Mouse (Mus musculus) liver, adult 2 months (tissue): ENCODE data around the gene Akt1. TPM values are rescaled to one million over a fixed set of nuclear protein-coding genes. Genes with fewer than 3 reads are reported as not detected.

Experiments used
- DNase-seq: peaks from one replicate; pipeline ENCODE4 v3.0.0-alpha.2; 2011; ENCODE audit warnings: low read depth, low spot score; ENCODE audit errors: extremely low read depth
- H3K27ac ChIP-seq: fragments of 200-500 bp; replicated peaks from 2 replicates; pipeline ENCODE4 v1.5.1; 2012; ENCODE audit warnings: low read depth, mild to moderate bottlenecking, control low read depth, inconsistent platforms, low read length; ENCODE audit not compliant: insufficient read depth
- H3K27me3 ChIP-seq: fragments of 200-500 bp; 2 replicates; pipeline ENCODE4 v1.6.1; 2012; ENCODE audit warnings: mild to moderate bottlenecking, moderate library complexity, low read length, inconsistent platforms; ENCODE audit not compliant: control insufficient read depth, insufficient read depth
- H3K36me3 ChIP-seq: fragments of 200-500 bp; 2 replicates; pipeline ENCODE4 v1.6.1; 2012; ENCODE audit warnings: low read length, inconsistent platforms; ENCODE audit not compliant: control insufficient read depth, insufficient read depth
- H3K4me1 ChIP-seq: fragments of 200-500 bp; 2 replicates; pipeline ENCODE4 v1.6.1; 2011; ENCODE audit warnings: low read length; ENCODE audit not compliant: control insufficient read depth, insufficient read depth
- H3K4me3 ChIP-seq: fragments of 200-500 bp; 2 replicates; pipeline ENCODE4 v1.5.1; 2011; ENCODE audit warnings: low read depth, mild to moderate bottlenecking, control low read depth, low read length, moderate library complexity; ENCODE audit not compliant: insufficient read depth
- H3K79me2 ChIP-seq: fragments of 200-500 bp; 2 replicates; pipeline ENCODE4 v1.6.1; 2012; ENCODE audit warnings: inconsistent platforms, mild to moderate bottlenecking, low read length, moderate library complexity; ENCODE audit not compliant: control insufficient read depth, insufficient read depth
- H3K9ac ChIP-seq: fragments of 200-500 bp; 2 replicates; pipeline ENCODE4 v1.6.1; 2012; ENCODE audit warnings: low read depth, mild to moderate bottlenecking, control low read depth, inconsistent platforms, low read length
- CTCF ChIP-seq: fragments of 200-500 bp; IDR thresholded peaks from 2 replicates; pipeline ENCODE4 v1.5.1; 2011; ENCODE audit warnings: low read depth, low read length, control low read depth
- POLR2A ChIP-seq: fragments of 200-500 bp; IDR thresholded peaks from 2 replicates; pipeline ENCODE4 v1.6.1; 2011; ENCODE audit warnings: low read length, control low read depth; ENCODE audit not compliant: insufficient read depth; ENCODE audit errors: extremely low read depth
- WGBS: fragments of 180-500 bp; shearing (Covaris S2); methylation state at CpG from one replicate; pipeline ENCODE4 v1.1.7; 2018; 5-methylcytosine and 5-hydroxymethylcytosine counted together
- polyA plus RNA-seq: library from polyadenylated mRNA; depleted of rRNA; stranded (reverse); fragments of >200 nt; gene quantifications from 2 replicates; pipeline ENCODE4 v1.2.3, GENCODE M21; 2012
- total RNA-seq: library from RNA; depleted of rRNA; stranded (reverse); fragments of >200 nt; gene quantifications from 2 replicates; pipeline ENCODE4 v1.2.3, GENCODE M21; 2014

Akt1 gene
- total and polyA plus RNA-seq, 2 experiments, result 31.8 to 60.5 TPM

DNA sequence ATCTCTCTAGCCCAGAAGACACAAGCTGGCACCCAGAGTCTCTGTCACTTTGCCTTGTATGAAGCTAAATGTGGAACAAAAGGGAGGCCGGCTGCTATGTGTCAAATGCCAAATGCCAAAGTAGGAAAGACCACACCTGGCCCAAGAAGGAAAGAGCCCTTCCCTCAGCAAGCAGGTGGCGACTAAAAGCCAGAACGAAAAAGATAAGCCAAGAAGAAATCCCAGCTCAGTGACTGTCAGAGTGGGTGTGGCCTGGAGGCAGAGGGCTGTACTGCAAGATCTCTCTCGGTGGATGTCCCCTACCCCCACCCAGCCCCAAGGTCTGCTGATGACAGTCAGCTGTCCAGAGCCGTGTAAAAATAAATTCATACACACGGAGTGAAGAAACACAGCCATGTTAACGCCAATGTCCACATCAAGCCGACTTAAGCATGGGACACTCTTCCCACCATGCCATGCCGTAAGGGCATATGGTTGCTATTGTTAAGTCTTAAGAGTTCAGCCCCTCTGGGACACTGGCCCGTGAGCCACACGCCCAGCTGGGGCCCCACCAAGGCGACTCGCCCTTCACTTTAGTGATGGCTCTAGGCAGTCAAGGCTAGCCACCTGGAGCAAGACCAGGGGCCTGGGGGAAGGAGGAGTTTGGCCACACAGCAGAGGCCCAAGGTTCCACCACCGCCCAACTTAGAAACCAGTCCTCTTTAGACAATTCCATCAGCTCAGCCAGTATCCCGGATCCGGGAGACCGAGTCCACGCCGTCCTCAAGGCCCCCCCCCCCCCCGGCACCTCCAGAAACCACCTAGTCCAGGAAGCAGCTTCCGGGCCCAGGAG lies 1.7 kb downstream of the Akt1 start:
- peak overlapping the region; percentile 68 for H3K27ac ChIP-seq
- WGBS, result 8% methylated on average over 21 of the region's 21 CpGs
- H3K4me1 ChIP-seq, result peaks cover 42% of the 10 kb centered on the region
- no peaks in the 10 kb centered on the region for H3K27me3 ChIP-seq
- no peaks in the 10 kb centered on the region for H3K36me3 ChIP-seq
- peak overlapping the region; percentile 98 for H3K9ac ChIP-seq
- peaks cover 47% of the 10 kb centered on the region for H3K79me2 ChIP-seq
- peak overlapping the region; percentile 89 for H3K4me3 ChIP-seq
- no peak for DNase-seq
- no peak for TF ChIP-seq POLR2A
- no peak; the same call in 1 of the 2 replicates for TF ChIP-seq CTCF

DNA sequence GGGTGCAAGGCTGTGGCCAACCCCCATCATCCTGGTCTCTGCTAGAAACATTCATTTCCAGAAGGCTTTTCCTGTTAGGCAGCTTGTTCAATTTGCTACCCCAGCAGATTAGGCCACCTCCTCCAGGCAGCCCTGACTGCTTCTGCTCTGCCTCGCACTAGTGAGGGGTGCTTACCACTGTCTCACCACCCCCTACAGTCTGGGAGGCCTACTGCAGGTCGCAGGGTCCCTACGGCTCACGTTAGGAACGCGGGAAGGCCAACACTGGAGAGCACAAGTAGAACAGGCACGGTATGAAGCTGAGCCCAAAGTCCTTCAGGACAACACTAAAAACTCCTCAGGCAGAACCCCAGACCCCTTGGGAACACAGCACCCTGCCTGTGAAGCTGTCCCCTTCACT lies 2.8 kb downstream of the Akt1 start:
- Histone ChIP-seq H3K4me3 (no peak overlapping the region), H3K36me3 (no peaks in the 10 kb centered on the region), H3K27me3 (no peaks in the 10 kb centered on the region), H3K79me2 (peaks cover 50% of the 10 kb centered on the region), H3K9ac (no peak overlapping the region), H3K27ac (no peak overlapping the region), H3K4me1 (peaks cover 43% of the 10 kb centered on the region)
- no peak for DNase-seq
- no peak for TF ChIP-seq POLR2A
- TF ChIP-seq CTCF, result peak; percentile 51
- 68% methylated on average over 7 of the region's 7 CpGs for WGBS

GRCm38 (mm10) chr12:112670718-112671393 lies 3.8 kb downstream of the Akt1 start:
- peak; percentile 76 for DNase-seq
- Histone ChIP-seq H3K9ac (no peak overlapping the region), H3K4me1 (peaks cover 49% of the 10 kb centered on the region)

DNA sequence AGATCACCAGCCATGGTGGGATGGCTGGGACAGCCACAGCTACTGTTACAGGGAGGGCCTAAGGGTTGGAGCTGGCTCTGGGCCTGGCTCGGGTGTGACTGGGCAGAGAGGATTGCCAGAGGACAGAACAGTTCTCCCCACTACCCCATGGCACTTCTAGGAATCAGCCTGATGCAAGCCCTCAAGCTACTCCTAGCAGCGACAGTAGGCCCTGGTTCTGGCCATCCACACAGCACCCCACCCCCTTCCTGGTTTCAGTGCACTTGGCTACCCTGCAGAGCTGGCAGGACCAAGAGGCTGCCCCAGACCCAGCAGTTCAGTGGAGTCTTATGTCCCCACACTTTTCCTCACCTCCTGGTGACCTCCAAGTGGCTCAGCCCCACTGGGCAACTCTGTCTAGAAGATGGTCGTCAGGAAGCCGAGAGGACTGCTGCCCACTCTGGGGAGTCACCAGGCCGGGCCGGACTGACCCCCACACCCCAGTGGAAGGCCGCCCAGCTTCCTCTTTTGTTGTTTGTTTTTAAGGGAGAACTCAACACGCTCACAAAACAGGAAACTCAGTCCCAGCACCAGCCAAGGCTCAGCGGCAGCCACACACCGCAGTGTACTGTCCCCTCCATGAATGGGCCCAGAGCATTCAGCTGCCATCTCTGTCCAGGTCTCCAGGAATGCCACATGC lies 6.9 kb downstream of the Akt1 start:
- WGBS, result 54% methylated on average over 10 of the region's 10 CpGs
- H3K27ac ChIP-seq, result peak overlapping the region; percentile 32
- H3K36me3 ChIP-seq, result no peaks in the 10 kb centered on the region
- peak overlapping the region; percentile 27; the same call in 1 of the 2 replicates for H3K9ac ChIP-seq
- TF ChIP-seq CTCF (no peak), POLR2A (no peak)
- H3K79me2 ChIP-seq, result peaks cover 69% of the 10 kb centered on the region
- peaks cover 41% of the 10 kb centered on the region for H3K4me1 ChIP-seq
- no peaks in the 10 kb centered on the region for H3K27me3 ChIP-seq
- no peak for DNase-seq
- peak overlapping the region; percentile 19; the same call in 1 of the 2 replicates for H3K4me3 ChIP-seq

More at GRCm38 (mm10) chr12:112670718-112671393, 3.8 kb downstream of the Akt1 start:
- no peak overlapping the region for H3K4me3 ChIP-seq
- no peaks in the 10 kb centered on the region for H3K27me3 ChIP-seq
- H3K27ac ChIP-seq, result peak overlapping the region; percentile 45; the same call in 1 of the 2 replicates
- H3K79me2 ChIP-seq, result peaks cover 58% of the 10 kb centered on the region
- 12% methylated on average over 9 of the region's 9 CpGs for WGBS
- TF ChIP-seq CTCF (no peak), POLR2A (no peak)
- H3K36me3 ChIP-seq, result no peaks in the 10 kb centered on the region

GRCm38 (mm10) chr12:112665881-112666544 lies 8.7 kb downstream of the Akt1 start:
- TF ChIP-seq POLR2A (no peak), CTCF (no peak)
- H3K27me3 ChIP-seq, result no peaks in the 10 kb centered on the region
- DNase-seq, result no peak
- H3K4me1 ChIP-seq, result peaks cover 28% of the 10 kb centered on the region
- WGBS, result 72% methylated on average over 9 of the region's 9 CpGs
- H3K79me2 ChIP-seq, result peaks cover 55% of the 10 kb centered on the region
- H3K4me3 ChIP-seq, result no peak overlapping the region; the same call in 1 of the 2 replicates
- H3K36me3 ChIP-seq, result 0 out of 2 replicates have a peak, but pooled peaks cover 2% of the 10 kb centered on the region
- H3K9ac ChIP-seq, result peak overlapping the region; percentile 15; the same call in 1 of the 2 replicates
- no peak overlapping the region for H3K27ac ChIP-seq
